Mouse (Mus musculus): ENCODE results near the gene Cacna2d2.
"Not testable (repeated sequence)": the region's sequence is repeated elsewhere in the genome, so short reads cannot be mapped to it uniquely, and the experiment has no call there.

The Cacna2d2 gene

DNA sequence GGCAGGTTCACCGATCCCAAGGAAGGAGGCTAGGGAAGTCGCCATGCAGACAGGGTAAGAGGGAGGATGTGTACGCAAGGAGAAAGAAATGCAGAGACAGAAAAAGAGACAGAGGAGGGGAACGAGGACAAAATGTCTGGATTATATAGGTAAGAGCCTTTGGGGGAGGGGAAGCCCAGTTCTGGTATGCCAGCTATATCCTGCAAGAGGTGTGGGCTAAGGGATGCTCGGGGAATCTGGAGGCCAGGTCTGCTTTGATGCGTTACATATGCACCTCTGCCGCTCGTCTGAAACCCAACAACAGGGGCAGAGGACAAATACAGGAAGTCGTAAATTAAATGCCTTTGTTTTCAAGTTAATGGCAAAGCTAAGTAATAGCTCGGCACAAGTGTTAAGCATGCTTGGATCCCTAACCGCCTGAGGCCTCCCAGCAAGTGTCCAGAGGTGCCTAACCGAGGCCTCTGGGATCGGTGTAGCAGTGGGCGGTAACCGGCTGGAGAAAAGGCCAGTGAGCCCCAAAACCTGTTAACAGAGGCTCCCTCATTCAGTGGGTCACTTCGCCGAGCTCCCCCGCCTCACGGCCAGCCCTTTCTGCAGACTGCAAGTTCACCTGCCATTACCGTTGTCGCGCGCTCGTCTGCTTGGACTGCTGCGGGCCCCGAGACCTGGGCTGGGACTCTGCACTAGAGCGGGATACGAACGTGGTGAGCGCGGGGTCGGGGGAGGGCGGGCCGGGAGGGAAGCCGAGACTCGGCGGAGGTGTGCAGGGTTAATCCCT lies 154.3 kb downstream of the Cacna2d2 start:
- DNase-seq (ENCODE audit: low read depth, low spot score): peak; percentile 60

GRCm38 (mm10) chr9:107554319-107554825 lies 155.0 kb downstream of the Cacna2d2 start:
- peak; percentile 100 for DNase-seq (ENCODE audit: low read depth, low spot score)

DNA sequence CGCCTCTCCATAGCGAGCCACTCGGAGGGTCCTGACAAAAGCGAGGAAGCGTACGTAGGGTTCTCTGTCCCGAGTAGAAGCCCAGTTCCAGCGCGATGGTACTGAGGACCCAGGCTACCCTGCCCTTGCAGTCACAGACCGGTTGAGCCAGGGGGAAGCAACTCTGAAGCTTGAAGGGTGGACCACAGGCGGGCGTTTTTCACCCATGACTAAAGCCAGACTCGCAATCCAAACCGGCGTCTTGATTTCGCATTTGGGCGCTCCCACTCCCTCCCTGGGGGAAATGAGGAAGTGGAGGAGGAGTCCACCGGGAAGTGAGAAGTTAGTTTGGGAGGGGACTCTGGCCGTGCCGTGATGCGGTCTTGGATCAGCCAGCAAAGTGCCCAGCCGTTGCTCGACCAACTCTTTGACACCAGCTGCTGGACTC lies 155.6 kb downstream of the Cacna2d2 start:
- DNase-seq (ENCODE audit: low read depth, low spot score): no peak

DNA sequence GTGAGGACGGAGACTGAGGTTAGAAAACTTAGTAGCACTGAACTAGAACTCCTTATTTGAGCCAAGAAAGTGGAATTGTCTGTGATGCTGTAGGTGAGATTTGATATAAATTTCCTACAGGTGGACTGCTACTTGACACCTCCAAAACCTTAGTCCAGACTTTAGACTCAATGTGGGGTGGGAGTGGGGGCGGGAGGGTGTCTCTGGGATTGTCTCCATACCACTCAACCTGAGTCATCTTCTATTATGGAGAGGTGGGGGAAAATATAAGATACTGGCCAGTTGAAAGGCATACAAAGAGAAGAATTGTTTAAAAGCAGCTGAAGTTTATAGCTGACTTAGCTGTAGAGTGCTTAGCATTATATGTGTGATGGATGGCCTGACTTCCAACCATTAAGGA lies 156.3 kb downstream of the Cacna2d2 start:
- DNase-seq (ENCODE audit: low read depth, low spot score): no peak

GRCm38 (mm10) chr9:107556346-107556745 lies 156.9 kb downstream of the Cacna2d2 start:
- no peak for DNase-seq (ENCODE audit: low read depth, low spot score)

DNA sequence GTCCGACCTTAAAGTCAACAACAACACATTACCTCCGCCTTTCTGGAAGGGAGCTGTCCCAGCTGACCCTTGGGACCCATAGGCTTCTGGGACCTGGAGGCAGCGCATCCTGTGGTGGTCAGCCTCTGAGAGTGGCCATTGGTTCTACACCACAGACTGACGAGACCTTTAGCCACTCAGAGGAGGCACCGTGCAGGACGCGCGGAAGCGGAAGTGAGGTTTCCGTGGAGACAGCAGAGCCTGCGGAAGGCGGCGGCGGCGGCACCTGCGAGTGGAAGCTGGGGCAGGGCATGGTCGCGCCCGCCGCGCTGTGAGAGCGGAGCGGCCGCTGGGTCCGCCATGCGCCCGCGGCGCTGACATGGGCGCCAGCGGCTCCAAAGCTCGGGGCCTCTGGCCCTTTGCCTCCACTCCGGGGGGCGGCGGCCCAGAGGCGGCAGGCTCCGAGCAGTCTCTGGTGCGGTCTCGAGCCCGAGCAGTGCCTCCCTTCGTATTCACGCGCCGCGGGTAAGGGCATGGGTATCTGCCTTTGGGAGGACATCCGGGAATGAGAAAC lies 163.7 kb downstream of the Cacna2d2 start, which contains the start of gene Tusc2:
TSS of gene Tusc2 (plus strand) at position 227 of the 553 bp plus-strand sequence.
- DNase-seq (ENCODE audit: low read depth, low spot score): peak; percentile 94

GRCm38 (mm10) chr9:107565556-107565955 lies 166.1 kb downstream of the Cacna2d2 start:
- not testable (repeated sequence) for DNase-seq (ENCODE audit: low read depth, low spot score)

- DNase-seq (ENCODE audit: low read depth, low spot score): peak; percentile 85
Measured at GRCm38 (mm10) chr9:107566041-107566709, 166.8 kb downstream of the Cacna2d2 start.

DNA sequence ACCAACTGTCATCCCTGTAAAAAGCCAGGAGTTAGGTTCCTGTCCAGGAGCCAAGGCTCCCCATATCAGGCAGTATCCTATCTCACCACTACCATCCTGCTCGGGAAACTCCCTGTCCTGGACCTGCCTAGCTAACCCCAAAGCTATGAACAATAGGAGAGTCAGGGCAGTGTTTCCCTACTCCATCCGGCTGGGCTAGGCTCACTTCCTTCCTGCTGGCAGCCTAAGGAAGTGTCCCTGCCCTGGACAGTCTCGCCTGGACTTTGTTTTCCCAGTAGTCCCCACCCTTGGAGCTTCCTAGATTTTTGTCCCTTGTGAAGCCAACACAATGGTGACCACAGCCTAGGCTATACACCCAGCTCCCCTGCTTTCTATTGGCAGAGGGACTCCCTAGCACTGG lies 167.4 kb downstream of the Cacna2d2 start:
- no peak for DNase-seq (ENCODE audit: low read depth, low spot score)

- no peak for DNase-seq (ENCODE audit: low read depth, low spot score)
Measured at GRCm38 (mm10) chr9:107567702-107568319, 168.4 kb downstream of the Cacna2d2 start, which contains the start of gene Hyal2. Gene Hyal2 (plus strand): TSS chr9:107567945.

DNA sequence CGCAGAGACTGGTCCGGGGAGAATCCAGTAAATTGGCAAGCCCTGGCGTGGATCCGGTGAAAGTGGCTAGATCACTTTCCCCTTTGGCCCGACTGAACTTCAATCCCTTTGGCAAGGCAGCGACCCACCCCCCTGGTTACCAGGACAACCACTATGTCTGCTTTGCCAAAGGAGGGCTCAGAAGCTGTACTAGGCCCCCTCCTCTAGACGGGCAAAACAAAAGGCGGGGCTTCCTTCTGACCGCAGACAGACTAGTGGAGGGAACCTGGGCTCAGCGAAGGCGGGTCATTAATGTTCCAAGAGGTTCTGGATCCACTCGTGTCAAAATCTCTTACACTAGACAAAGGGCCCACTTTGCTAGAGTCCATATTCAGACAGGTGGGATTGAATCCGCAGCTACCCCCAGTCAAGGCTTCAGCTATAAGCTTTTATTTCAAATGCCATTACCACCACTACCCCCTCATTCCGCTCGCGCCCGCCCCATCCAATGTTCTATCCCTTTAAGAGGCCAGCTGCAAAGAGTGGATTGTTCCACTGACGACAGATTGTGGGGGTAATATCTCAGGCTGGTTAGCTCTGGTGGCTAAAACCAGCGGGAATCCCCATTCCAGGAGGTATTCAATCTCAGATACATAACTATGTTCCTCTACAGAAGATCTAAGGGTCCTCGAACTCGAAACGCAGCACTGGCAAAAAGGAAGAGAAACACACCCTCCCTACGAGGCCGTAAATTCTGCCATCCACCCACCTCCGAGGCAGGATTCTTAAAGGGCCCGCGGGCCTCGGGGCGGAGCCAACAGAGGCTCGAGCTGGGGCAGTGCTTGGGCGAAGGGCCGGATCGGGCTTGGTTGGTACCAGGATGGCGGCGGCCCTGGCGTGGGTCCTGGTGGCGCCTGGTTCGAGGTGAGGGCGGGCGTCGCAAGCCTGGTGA lies 169.2 kb downstream of the Cacna2d2 start:
- DNase-seq (ENCODE audit: low read depth, low spot score): peak; percentile 88

- DNase-seq (ENCODE audit: low read depth, low spot score): no peak
Measured at GRCm38 (mm10) chr9:107569270-107569669, 169.9 kb downstream of the Cacna2d2 start.

- DNase-seq (ENCODE audit: low read depth, low spot score): no peak
Measured at GRCm38 (mm10) chr9:107570016-107570415, 170.6 kb downstream of the Cacna2d2 start.

GRCm38 (mm10) chr9:107570845-107571244 lies 171.4 kb downstream of the Cacna2d2 start:
- DNase-seq (ENCODE audit: low read depth, low spot score): no peak

- DNase-seq (ENCODE audit: low read depth, low spot score): no peak
Measured at GRCm38 (mm10) chr9:107571534-107572326, 172.3 kb downstream of the Cacna2d2 start.

GRCm38 (mm10) chr9:107572327-107572662 lies 172.9 kb downstream of the Cacna2d2 start:
- no peak for DNase-seq (ENCODE audit: low read depth, low spot score)

DNA sequence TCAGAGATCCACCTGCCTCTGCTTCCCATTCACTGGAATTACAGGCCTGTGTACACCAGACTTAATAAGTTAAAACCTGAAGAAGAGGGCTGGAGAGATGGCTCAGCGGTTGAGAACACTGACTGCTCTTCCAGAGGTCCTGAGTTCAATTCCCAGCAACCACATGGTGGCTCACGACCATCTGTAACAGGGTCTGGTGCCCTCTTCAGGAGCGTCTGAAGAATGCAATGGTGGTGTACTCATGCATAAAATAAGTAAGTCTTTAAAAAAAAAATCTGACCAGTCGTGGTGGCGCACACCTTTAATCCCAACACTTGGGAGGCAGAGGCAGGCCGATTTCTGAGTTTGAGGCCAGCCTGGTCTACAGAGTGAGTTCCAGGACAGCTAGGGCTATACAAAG lies 174.4 kb downstream of the Cacna2d2 start:
- DNase-seq (ENCODE audit: low read depth, low spot score): not testable (repeated sequence)

DNA sequence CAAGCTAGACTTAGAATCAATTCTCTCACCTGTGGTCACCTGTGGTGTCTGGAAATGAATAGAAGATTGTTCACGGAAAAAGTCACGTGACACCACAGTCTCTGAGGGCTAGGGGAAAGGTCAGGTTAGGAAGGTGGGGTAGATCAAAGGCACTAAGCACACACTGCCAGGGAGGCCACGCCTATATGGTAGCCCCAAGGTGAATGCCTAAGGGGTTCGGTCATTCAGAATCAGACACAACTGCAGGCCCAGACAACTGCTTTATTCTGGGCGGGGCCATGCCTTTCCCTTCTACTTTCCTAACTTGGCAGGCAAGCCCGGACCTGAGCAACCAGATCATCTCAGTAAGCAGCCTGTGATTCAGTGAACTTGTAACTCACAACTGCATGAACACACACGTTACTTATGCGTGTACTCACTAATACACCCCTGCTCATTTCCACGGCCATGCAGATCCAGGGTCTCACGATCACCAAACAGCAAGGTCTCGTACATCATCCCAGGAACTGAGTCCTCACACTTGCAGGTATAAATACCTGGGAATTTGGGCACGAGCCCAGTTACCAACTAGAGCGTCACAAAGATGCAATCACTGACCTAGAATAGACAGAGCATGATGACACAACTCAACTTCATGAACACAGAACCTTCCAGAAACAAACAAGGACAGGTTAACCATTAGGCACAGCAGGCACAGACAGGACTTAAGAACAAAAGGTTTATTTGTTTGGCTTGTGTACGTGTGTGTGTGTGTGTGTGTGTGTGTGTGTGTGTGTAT lies 176.4 kb downstream of the Cacna2d2 start:
- no peak for DNase-seq (ENCODE audit: low read depth, low spot score)

All from CD4-positive, CD25-positive, alpha-beta regulatory T cell, adult 2 months (primary cell).